Mouse (Mus musculus): ENCODE results near the gene Cdyl.

DNA sequence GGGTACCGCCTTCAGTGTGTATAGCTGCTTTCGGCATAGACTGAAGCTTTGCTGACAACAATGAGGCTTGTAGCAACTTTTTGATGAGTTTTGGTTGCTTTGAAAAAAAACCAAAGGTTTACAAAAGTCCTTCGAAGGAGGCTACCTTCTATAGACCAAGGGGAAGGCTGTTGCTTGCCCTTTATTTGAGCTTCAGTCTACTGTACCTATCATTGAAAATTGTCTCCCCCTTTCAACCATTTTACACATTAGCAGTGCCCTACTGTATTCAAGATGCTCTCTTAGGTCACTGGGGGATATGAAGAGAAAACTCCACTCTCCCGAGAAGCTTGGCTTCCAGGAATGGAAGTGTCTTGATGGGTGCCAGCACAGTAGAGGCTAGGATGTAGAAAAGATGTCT lies 83.1 kb downstream of the Cdyl start:
- TF ChIP-seq CTCF (IDR thresholded peaks at IDR 0.05; ENCODE audit: extremely low read depth, insufficient read length, insufficient replicate concordance, low read depth, low read length) (no peak), POLR2A (IDR thresholded peaks at IDR 0.05; ENCODE audit: low read depth, low read length) (no peak)
